Mouse (Mus musculus) left cerebral cortex, adult 2 months (tissue): Measurements from ENCODE around the gene Yju2. TPM values are rescaled to one million over a fixed set of nuclear protein-coding genes. Genes with fewer than 3 reads are reported as not detected.

Experiments
- DNase-seq, 2 experiments: peaks; one replicate each; pipeline ENCODE4 v3.0.0; 2021 to 2022; ENCODE audit warnings: low spot score in 2 of 2, mixed read lengths in 1 of 2; ENCODE audit errors: extremely low spot score in 1 of 2
- H3K27ac ChIP-seq: fragments of 200-600 bp; 2 replicates; pipeline ENCODE4 v1.8.1; 2022
- H3K4me3 ChIP-seq: fragments of 200-600 bp; 2 replicates; pipeline ENCODE4 v1.8.1; 2022
- CTCF ChIP-seq: fragments of 200-600 bp; IDR thresholded peaks from 2 replicates; pipeline ENCODE4 v1.8.1; 2022; ENCODE audit warnings: antibody characterized with exemption, mild to moderate bottlenecking, moderate library complexity
- intact Hi-C: fragments of 180-260 bp; cut with DNase I; formaldehyde crosslinking; loops from one replicate; pipeline ENCODE4 v1.15.1; 2025
- total RNA-seq, 2 experiments: library from RNA; stranded (reverse); gene quantifications; 2 replicates each; pipeline ENCODE4 v1.2.3; 2021

Gene Yju2
- total RNA-seq, 2 experiments from 2014 or later: 16.4 to 17.4 TPM

DNA sequence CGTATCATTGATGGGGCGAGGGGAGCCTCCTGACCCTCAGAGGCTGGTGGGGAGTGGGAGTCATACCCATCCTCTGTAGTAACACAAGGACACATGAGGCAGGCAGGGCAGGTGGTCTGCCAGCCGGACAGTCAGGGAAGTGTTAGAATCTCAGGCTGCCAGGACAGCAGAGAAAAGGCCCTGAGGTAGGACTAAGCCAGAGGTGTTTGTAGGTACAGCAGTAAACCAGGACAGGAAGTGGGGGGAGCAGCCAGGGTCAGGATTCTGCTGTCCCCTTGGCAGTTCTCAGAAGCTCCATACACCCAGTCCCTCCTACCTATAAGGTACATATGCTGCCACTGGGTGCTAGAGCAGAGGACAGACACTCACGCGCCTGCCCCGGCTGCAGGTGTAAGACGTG is 2.7 kb downstream of the Yju2 start:
- intact Hi-C loops: no loop called here
- TF ChIP-seq CTCF: no peak
- Histone ChIP-seq H3K4me3 (no peak overlapping the region), H3K27ac (no peak overlapping the region)
- peak; percentile 7 to 9 for DNase-seq

DNA sequence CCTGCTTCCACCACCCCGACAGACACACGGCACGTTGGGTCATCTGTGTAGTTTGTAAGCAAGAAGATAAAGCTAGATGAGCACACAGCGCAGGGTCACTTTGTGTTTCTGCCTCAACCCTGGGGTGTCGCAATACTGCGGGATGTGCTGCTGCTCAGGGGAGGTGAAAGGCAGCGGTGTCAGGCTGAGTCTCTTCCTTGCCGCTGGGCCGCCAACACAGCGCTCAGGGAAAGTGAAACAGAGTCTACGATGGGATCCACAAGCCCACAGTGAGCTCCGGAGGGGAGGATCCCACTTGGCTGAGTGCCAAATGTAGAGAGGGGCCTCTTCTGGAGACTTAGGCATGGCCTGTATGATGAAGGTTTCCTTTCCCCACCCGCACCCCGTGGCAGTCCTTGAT is 4.3 kb downstream of the Yju2 start:
- H3K4me3 ChIP-seq: no peak overlapping the region
- no peak for TF ChIP-seq CTCF
- peak; percentile 7 to 8 for DNase-seq
- intact Hi-C loops: no loop called here
- H3K27ac ChIP-seq: no peak overlapping the region

- no peak for DNase-seq
- Histone ChIP-seq H3K4me3 (no peak overlapping the region), H3K27ac (no peak overlapping the region)
- intact Hi-C loops: no loop called here
- TF ChIP-seq CTCF: no peak
Observed at GRCm38 (mm10) chr17:55964496-55964895, 5.6 kb downstream of the Yju2 start.

DNA sequence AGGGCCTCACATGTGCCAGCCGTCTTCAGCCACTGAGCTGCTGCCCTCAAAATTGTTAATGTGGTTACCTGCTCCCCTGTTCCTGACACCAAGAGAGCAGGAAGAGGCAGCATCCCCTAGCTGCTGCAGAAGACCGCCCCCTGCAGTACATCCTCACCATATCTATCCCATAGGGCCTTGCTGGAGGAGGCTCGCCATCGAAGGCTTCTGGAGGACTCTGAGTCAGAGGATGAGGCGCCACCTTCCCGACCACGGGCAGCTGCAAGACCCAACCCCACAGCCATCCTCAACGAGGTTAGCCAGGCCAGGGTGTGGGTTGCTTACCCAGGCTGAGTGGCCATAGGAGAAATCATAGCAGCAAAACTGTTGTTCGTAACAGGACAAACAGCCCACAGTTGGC is 6.1 kb downstream of the Yju2 start:
- no peak; the same call in 1 of the 2 replicates for TF ChIP-seq CTCF
- Histone ChIP-seq H3K27ac (no peak overlapping the region), H3K4me3 (no peak overlapping the region)
- no peak for DNase-seq
- intact Hi-C loops: no loop called here

DNA sequence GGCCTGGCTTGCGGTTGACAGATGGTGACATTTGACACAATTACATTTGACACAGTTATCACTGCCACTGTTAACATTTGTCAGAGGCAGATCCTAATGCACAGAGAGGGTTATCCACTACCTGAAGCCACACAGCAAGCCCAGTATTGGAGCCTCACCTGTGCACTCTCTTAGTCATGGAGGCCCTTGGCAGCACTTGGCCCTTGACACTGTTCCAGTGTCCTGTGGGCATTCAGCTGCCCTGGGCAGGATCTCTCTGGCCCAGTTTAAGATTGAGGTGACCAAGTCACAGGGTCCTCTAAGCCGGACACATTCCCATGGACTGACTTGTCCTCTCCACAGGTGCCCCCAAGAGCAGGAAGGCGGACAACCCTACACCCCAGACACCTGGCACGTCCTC is 8.3 kb downstream of the Yju2 start:
- TF ChIP-seq CTCF: no peak
- no peak overlapping the region for H3K27ac ChIP-seq
- intact Hi-C loops: no loop called here
- no peak for DNase-seq
- no peak overlapping the region for H3K4me3 ChIP-seq

- no peak for TF ChIP-seq CTCF
- intact Hi-C loops: no loop called here
- Histone ChIP-seq H3K27ac (no peak overlapping the region), H3K4me3 (no peak overlapping the region)
- no peak for DNase-seq
Observed at GRCm38 (mm10) chr17:55968210-55968609, 9.3 kb downstream of the Yju2 start.

DNA sequence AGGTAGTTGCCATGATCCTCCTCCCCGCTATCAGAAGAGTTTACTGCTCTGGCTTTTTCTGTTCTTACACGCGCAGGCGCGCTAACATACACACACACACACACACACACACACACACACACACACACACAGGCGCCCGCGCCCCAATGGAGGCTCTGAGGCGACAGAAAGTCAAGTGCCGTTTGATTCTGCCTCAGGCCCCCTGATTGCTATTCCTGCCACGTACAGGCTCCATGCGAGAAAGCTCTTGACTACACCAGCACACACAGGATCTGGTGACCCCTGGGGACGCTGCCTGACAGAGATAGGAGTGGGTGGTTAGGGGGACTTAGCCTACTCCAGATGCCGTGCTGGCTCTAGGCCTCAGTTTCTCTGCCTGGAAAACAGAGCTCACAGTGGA is 10.7 kb downstream of the Yju2 start:
- peak; percentile 43 to 45 for DNase-seq
- Histone ChIP-seq H3K27ac (no peak overlapping the region), H3K4me3 (no peak overlapping the region)
- intact Hi-C loops: no loop called here
- no peak for TF ChIP-seq CTCF

- intact Hi-C loops: no loop called here
- no peak for TF ChIP-seq CTCF
- H3K27ac ChIP-seq: peak within 1 kb of the TSS; percentile 87
- DNase-seq: peak; percentile 43 to 51
- H3K4me3 ChIP-seq: peak within 1 kb of the TSS; percentile 58
Observed at GRCm38 (mm10) chr17:55969966-55970891, 11.3 kb downstream of the Yju2 start, which contains the start of gene Shd. Gene Shd, plus strand, starts transcription at chr17:55970467.

DNA sequence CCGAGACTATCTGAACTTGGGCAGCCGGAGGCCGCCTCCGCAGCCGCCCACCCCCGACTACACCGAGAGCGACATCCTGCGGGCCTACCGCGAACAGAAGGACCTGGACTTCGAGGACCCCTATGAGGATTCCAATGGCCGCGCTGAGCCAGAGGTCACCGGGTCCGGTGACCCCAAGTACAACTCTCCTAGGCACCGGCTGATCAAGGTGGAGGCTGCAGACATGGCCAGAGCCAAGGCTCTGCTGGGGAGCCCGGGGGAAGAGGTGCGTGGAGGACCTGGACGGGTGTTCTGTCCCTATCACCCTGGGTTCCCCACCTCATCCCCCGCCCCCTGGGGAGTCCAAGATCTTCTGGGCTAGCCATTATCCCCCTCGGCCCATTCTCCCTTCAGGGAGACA is 12.6 kb downstream of the Yju2 start:
- Histone ChIP-seq H3K27ac (no peak overlapping the region), H3K4me3 (peak overlapping the region; percentile 58)
- no peak for DNase-seq
- TF ChIP-seq CTCF: no peak
- intact Hi-C loops: no loop called here

- peak; percentile 92 for TF ChIP-seq CTCF
- Histone ChIP-seq H3K27ac (no peak overlapping the region), H3K4me3 (no peak overlapping the region)
- intact Hi-C loops: loop anchor here (2.0 kb wide), 1 partner anchor 34 kb away; no protein-coding TSS in a partner anchor
- DNase-seq: peak; percentile 76 to 78
Observed at GRCm38 (mm10) chr17:55976255-55976862, 17.5 kb downstream of the Yju2 start.

GRCm38 (mm10) chr17:55977301-55977700 is 18.4 kb downstream of the Yju2 start:
- Histone ChIP-seq H3K4me3 (no peak overlapping the region), H3K27ac (no peak overlapping the region)
- TF ChIP-seq CTCF: no peak
- DNase-seq: no peak
- intact Hi-C loops: loop anchor here (2.0 kb wide), 1 partner anchor 34 kb away; no protein-coding TSS in a partner anchor

DNA sequence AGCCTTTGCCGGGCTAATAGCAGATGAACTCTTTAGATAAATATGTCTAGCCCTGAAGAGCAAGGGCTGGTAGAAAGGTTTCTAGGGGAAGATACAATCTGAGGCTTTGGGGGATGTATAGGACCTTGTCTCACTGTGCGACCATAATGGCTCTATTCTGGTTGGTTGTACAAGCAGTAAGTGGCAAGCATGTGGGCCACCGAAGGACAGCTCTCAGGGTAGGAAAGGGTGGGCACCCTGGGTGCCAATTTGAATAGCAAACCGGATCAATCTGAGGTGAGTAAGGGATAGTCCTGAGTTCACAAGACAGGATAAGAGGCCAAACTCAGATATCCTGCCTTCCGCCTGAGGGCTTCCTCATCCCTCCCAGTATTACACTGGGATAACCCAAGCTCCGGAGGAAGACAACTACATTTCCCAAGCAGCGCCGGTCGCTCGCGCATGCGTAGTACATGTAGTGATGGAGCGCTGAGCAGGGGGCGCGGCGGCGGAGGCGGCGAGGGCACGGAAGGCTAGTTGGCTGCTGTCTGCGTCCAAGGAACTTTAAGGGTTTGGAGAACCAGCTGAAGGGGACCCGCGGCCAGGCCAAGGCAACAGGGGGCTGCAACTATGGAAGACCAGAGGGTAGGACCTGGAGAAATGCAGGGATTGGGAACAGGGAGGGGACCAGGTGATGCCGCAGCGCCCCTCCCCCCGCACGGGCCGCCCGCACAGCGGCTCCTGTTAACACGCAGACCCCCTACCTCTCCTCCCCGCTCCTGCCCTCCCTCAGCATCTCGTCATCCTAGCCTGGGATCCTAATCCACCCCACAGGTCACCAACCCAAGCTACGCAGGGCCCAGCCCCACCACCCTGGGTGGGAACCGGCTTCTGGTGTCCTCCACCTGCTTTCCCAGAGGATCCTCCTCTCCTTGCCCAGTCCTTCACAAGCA is 27.4 kb downstream of the Yju2 start, which contains the start of gene Fsd1:
Gene Fsd1, plus strand, starts transcription at position 480 of the 932 bp plus-strand sequence.
- DNase-seq: peak; percentile 80 to 85
- intact Hi-C loops: no loop called here
- Histone ChIP-seq H3K4me3 (peak within 1 kb of the TSS; percentile 73), H3K27ac (peak within 1 kb of the TSS; percentile 88)
- TF ChIP-seq CTCF: no peak
